Comparison of ENCODE assay signal across 9 mouse cellular contexts in genomic region chr15:85654791-85655190, GRCm38 (mm10).
A peak's percentile ranks its signal among the peaks of the same experiment; 100 is the strongest.
DNase-seq lines count a peak whose midpoint lies in the region; ATAC-seq and TF ChIP-seq lines count a peak whose summit lies in the region.
"Had no signal": no experiment of that assay in that cellular context is flagged by ENCODE, and none has a peak within 500 bp of the region (broad histone marks: within the 10 kb centered on the region; RNA-seq: fewer than 3 reads in every experiment).

No protein-coding gene starts in this region.

- H3K4me3 ChIP-seq in gastrocnemius, adult 2 months, result peak overlapping the region; percentile 70
- H3K4me3 ChIP-seq in lung, embryonic 14.5 days (ENCODE audit: low read depth, low read length), result no peak overlapping the region
- no peak overlapping the region for H3K4me3 ChIP-seq in forebrain, embryonic 14.5 days (ENCODE audit: low read depth, low read length)
- H3K4me3 ChIP-seq in neural tube, embryonic 14.5 days (ENCODE audit: low read depth, low read length), result peak overlapping the region; percentile 11; the same call in 1 of the 2 replicates

- H3K27ac ChIP-seq in gastrocnemius, adult 2 months, result peak overlapping the region; percentile 96
- no peak overlapping the region; the same call in 1 of the 2 replicates for H3K27ac ChIP-seq in lung, embryonic 14.5 days (ENCODE audit: low read depth)
- H3K27ac ChIP-seq in forebrain, embryonic 14.5 days (ENCODE audit: low read depth, low read length), result peak overlapping the region; percentile 100
- H3K27ac ChIP-seq in neural tube, embryonic 14.5 days (ENCODE audit: low read depth, low read length), result peak overlapping the region; percentile 99

- TF ChIP-seq CTCF in gastrocnemius, adult 2 months (IDR thresholded peaks at IDR 0.05), result no peak
- TF ChIP-seq CTCF in lung, embryonic 14.5 days (IDR thresholded peaks at IDR 0.05; ENCODE audit: low read depth), result no peak

- 96% methylated on average over 3 of the region's 3 CpGs for WGBS in lung, embryonic 14.5 days
- 66% methylated on average over 3 of the region's 3 CpGs for WGBS in forebrain, embryonic 14.5 days
- 41% methylated on average over 3 of the region's 3 CpGs for WGBS in neural tube, embryonic 14.5 days

- no peak overlapping the region for H3K9ac ChIP-seq in lung, embryonic 14.5 days
- H3K9ac ChIP-seq in forebrain, embryonic 14.5 days (ENCODE audit: low read length), result peak overlapping the region; percentile 76
- H3K9ac ChIP-seq in neural tube, embryonic 14.5 days (replicated peaks; ENCODE audit: low read depth, low read length), result peak overlapping the region; percentile 37; the same call in 1 of the 2 replicates

- intact Hi-C loops in gastrocnemius, adult 2 months (cut with DNase I), result loop anchor here (2.0 kb wide), 1 partner anchor 14 kb away; no protein-coding TSS in a partner anchor

- no peaks in the 10 kb centered on the region for H3K27me3 ChIP-seq in lung, embryonic 14.5 days (ENCODE audit: insufficient read depth, low read length)
- H3K27me3 ChIP-seq in forebrain, embryonic 14.5 days (replicated peaks; ENCODE audit: control insufficient read depth, insufficient read depth, low read length), result peaks cover 11% of the 10 kb centered on the region
- no peaks in the 10 kb centered on the region for H3K27me3 ChIP-seq in neural tube, embryonic 14.5 days (ENCODE audit: control insufficient read depth, insufficient read depth, low read length)
- H3K27me3 ChIP-seq: CH12.LX had no signal

- H3K36me3 ChIP-seq in lung, embryonic 14.5 days (ENCODE audit: insufficient read depth), result peaks cover 5% of the 10 kb centered on the region; the same call in 1 of the 2 replicates
- H3K36me3 ChIP-seq in forebrain, embryonic 14.5 days (ENCODE audit: control insufficient read depth, insufficient read depth, low read length), result no peaks in the 10 kb centered on the region
- H3K36me3 ChIP-seq in neural tube, embryonic 14.5 days (ENCODE audit: control insufficient read depth, insufficient read depth, low read length), result no peaks in the 10 kb centered on the region

- peak overlapping the region; percentile 8 for H3K4me2 ChIP-seq in lung, embryonic 14.5 days
- H3K4me2 ChIP-seq in forebrain, embryonic 14.5 days (ENCODE audit: low read length), result peak overlapping the region; percentile 72
- H3K4me2 ChIP-seq in neural tube, embryonic 14.5 days (ENCODE audit: low read depth, low read length), result peak overlapping the region; percentile 48

- DNase-seq in gastrocnemius, adult 2 months, result no peak
- DNase-seq in gastrocnemius, postnatal 10 days, result no peak
- no peak for DNase-seq in lung, embryonic 14.5 days
- no peak for DNase-seq in lung, postnatal 14 days
- no peak for DNase-seq in forebrain, embryonic 14.5 days (ENCODE audit: low spot score)
- DNase-seq in adipocyte (ENCODE audit: low spot score), result no peak
- no peak for DNase-seq in frontal cortex, postnatal 25 days (ENCODE audit: low spot score in 2 of 2)

- H3K9me3 ChIP-seq in lung, embryonic 14.5 days (ENCODE audit: low read depth, low read length), result no peaks in the 10 kb centered on the region
- H3K9me3 ChIP-seq in forebrain, embryonic 14.5 days (replicated peaks; ENCODE audit: control insufficient read depth, low read length), result no peaks in the 10 kb centered on the region
- no peaks in the 10 kb centered on the region for H3K9me3 ChIP-seq in neural tube, embryonic 14.5 days (ENCODE audit: control insufficient read depth, low read length)

- peaks cover 29% of the 10 kb centered on the region for H3K4me1 ChIP-seq in lung, embryonic 14.5 days (ENCODE audit: insufficient read depth)
- H3K4me1 ChIP-seq in forebrain, embryonic 14.5 days (ENCODE audit: control insufficient read depth, insufficient read depth, low read length), result peaks cover 45% of the 10 kb centered on the region
- peaks cover 37% of the 10 kb centered on the region for H3K4me1 ChIP-seq in neural tube, embryonic 14.5 days (ENCODE audit: control insufficient read depth, insufficient read depth, low read length)

- ATAC-seq in lung, embryonic 14.5 days (ENCODE audit: insufficient read depth), result no peak
- ATAC-seq in forebrain, embryonic 14.5 days, result no peak
- no peak for ATAC-seq in neural tube, embryonic 14.5 days (ENCODE audit: low read depth)

Comparison
In these comparisons a context has a peak if more than half of its experiments do, and no peak if none do; other contexts are left out.
1. H3K4me3 ChIP-seq: peak in gastrocnemius, adult 2 months (single experiment) and neural tube, embryonic 14.5 days (single experiment); none in lung, embryonic 14.5 days (single experiment) and forebrain, embryonic 14.5 days (single experiment).
2. H3K4me2 ChIP-seq: peak in every context shown above with its lines; median percentile 72 in forebrain, embryonic 14.5 days; 48 in neural tube, embryonic 14.5 days; 8 in lung, embryonic 14.5 days.